Mouse (Mus musculus): Measurements from ENCODE around the gene Galnt12.

DNA sequence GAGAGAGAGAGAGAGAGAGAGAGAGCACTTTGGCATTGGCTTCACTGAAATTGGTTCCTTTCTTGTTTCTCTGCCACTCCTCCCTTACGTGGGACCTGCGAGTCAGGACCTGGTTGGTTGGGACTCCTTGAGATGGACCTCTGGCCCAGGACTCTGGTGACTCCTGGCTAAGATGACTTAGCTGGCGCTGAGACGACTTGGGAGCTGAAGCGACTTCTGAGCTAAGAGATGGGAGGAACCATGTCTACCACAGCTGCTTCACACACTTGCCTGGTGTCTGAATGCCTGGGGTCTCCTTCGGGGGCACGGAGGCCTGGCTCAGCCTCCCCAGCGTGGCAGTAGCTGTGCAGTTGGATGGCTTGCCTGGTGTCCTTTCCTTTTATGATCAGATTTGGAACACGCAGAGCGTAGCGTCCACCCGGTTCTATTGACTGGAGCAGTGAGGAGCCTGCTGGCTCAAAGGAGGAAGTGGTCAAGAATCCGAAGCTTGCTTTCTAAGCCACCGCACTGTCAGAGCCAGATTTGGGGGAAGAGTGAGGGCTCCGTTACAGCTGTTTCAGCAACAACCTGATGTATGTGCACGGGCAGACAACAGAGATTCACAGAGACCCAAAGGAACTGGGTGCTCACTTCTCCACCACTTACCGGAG, 11.6 kb upstream of the Galnt12 start:
- TF ChIP-seq CTCF (IDR thresholded peaks at IDR 0.05; ENCODE audit: low read depth, low read length) (no peak), GATA1 (IDR thresholded peaks at IDR 0.05; ENCODE audit: borderline replicate concordance, low read length) (no peak), GATA2 (IDR thresholded peaks at IDR 0.05; ENCODE audit: borderline replicate concordance, low read depth, low read length) (no peak), POLR2AphosphoS5 (IDR thresholded peaks at IDR 0.05; ENCODE audit: insufficient replicate concordance, low read depth, low read length) (no peak), TAL1 (conservative IDR thresholded peaks at IDR 0.05; ENCODE audit: low read depth, low read length) (no peak)
